Mouse (Mus musculus) neural tube, embryonic 11.5 days (tissue): Measurements from ENCODE around the gene Errfi1. TPM values are rescaled to one million over a fixed set of nuclear protein-coding genes. Genes with fewer than 3 reads are reported as not detected.

Experiments
- ATAC-seq: fragments of 200-750 bp; cut with Nextera tagmentation; 2 replicates; pipeline ENCODE4 v1.8.0; 2017; ENCODE audit warnings: moderate number of reproducible peaks, mild to moderate bottlenecking, moderate TSS enrichment, moderate library complexity; ENCODE audit not compliant: insufficient read depth, low FRiP score, low TSS enrichment
- DNase-seq: peaks from one replicate; pipeline ENCODE4 v3.0.0-alpha.2; 2015; ENCODE audit warnings: low spot score
- H3K27ac ChIP-seq: fragments of 300-500 bp; sonication (generic); 2 replicates; pipeline ENCODE4 v1.5.1; 2014; ENCODE audit warnings: low read depth, mild to moderate bottlenecking, low read length
- H3K27me3 ChIP-seq: fragments of 300-500 bp; sonication (generic); 2 replicates; pipeline ENCODE4 v1.6.1; 2014; ENCODE audit warnings: mild to moderate bottlenecking, low read length, mixed read lengths; ENCODE audit not compliant: control insufficient read depth, insufficient read depth
- H3K36me3 ChIP-seq: fragments of 300-500 bp; sonication (generic); 2 replicates; pipeline ENCODE4 v1.6.1; 2014; ENCODE audit warnings: mild to moderate bottlenecking, low read length, moderate library complexity, mixed read lengths; ENCODE audit not compliant: control insufficient read depth, insufficient read depth
- H3K4me1 ChIP-seq: fragments of 300-500 bp; sonication (generic); 2 replicates; pipeline ENCODE4 v1.6.1; 2014; ENCODE audit warnings: low read length, mixed read lengths; ENCODE audit not compliant: control insufficient read depth, insufficient read depth
- H3K4me2 ChIP-seq: fragments of 300-500 bp; sonication (generic); 2 replicates; pipeline ENCODE4 v1.6.1; 2014; ENCODE audit warnings: low read depth, mild to moderate bottlenecking, moderate library complexity
- H3K4me3 ChIP-seq: fragments of 300-500 bp; sonication (generic); 2 replicates; pipeline ENCODE4 v1.5.1; 2014; ENCODE audit warnings: low read depth, low read length
- H3K9ac ChIP-seq: fragments of 300-500 bp; sonication (generic); 2 replicates; pipeline ENCODE4 v1.6.1; 2014; ENCODE audit warnings: mild to moderate bottlenecking, low read length
- H3K9me3 ChIP-seq: fragments of 300-500 bp; sonication (generic); 2 replicates; pipeline ENCODE4 v1.6.1; 2016; ENCODE audit warnings: low read length; ENCODE audit not compliant: control insufficient read depth
- WGBS: fragments of 180-500 bp; shearing (Covaris S2); extraction: QIAGEN DNeasy Blood & Tissue Kit; methylation state at CpG from one replicate; pipeline ENCODE4 v1.1.7; 2014; 5-methylcytosine and 5-hydroxymethylcytosine counted together
- polyA plus RNA-seq: library from polyadenylated mRNA; unstranded; fragments of >200 nt; fragmentation: Nextera tagmentation; extraction: Ambion mirVana; gene quantifications from 2 replicates; pipeline ENCODE4 v1.2.1, GENCODE M21; 2014

Errfi1 gene
- polyA plus RNA-seq, 1 experiment from 2014 or later = 63.7 TPM

DNA sequence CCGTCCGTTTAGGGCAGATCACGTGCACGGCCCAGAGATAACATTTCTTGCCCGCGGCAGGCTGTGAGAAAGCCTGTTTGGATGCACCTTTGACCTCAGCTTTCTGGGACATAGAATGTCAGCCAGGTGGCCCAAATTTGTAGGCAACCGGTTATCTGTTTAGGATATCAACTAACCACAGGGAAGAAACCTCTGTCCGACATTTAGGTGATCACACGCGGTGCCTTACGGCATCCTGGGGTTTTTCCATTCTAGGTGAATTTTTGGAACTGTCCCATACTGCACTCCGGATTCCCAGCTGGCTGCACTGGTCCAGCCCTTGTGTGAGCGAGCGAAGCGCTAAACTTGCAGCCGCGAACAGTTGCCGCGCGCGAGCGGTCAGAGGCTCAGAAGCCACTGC, 25.9 kb downstream of the Errfi1 start:
- Histone ChIP-seq H3K36me3 (no peaks in the 10 kb centered on the region), H3K27ac (no peak overlapping the region), H3K4me1 (no peaks in the 10 kb centered on the region), H3K4me3 (no peak overlapping the region), H3K9ac (no peak overlapping the region), H3K9me3 (peaks cover 13% of the 10 kb centered on the region; the same call in 1 of the 2 replicates), H3K27me3 (no peaks in the 10 kb centered on the region), H3K4me2 (no peak overlapping the region)
- WGBS = 93% methylated on average over 22 of the region's 22 CpGs
- DNase-seq = no peak
- no peak for ATAC-seq

DNA sequence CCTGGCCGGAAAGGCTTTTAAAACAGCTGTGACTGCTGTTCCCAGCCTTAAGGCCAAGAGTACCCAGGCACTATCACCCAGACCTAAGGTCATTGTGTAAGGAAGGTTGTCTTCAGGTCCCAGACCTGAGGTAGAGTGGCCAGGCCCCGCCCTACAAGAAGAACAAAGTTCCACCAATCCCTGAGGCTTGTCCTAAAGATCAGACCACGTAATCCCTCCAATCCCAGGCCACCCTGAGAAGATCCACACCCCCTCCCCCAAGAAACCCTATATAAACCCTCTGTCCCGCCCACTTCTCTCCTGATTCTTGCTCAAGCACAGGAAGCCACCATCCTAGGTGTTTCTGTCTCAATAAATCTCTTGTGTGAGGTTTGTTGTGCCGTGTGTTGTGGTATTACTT, 26.6 kb downstream of the Errfi1 start:
- ATAC-seq (no peak), DNase-seq (no peak)
- Histone ChIP-seq H3K9me3 (peaks cover 13% of the 10 kb centered on the region; the same call in 1 of the 2 replicates), H3K4me2 (no peak overlapping the region), H3K4me3 (no peak overlapping the region), H3K27me3 (no peaks in the 10 kb centered on the region), H3K4me1 (no peaks in the 10 kb centered on the region), H3K27ac (no peak overlapping the region), H3K9ac (no peak overlapping the region), H3K36me3 (no peaks in the 10 kb centered on the region)
- 88% methylated on average over 5 of the region's 5 CpGs for WGBS

DNA sequence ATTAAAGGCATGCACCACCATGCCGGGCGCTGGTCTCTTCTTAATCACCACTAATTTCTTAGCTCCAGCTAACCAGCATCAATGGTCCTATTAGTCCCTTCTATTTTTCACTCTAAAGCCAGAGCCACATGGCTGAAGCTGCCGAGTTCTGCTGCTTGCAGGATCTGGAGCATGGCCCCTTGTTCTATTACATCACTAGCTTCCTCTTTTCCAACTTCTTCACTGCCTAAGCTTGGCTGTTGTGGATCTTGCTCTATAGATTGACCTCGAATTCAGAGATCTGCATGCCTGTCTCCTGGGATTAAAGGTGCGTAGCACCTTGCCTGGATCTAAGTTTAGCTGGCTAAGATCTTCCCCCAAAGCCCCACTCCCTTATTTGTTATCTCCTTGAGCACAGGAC, 28.9 kb downstream of the Errfi1 start:
- no peaks in the 10 kb centered on the region for H3K36me3 ChIP-seq
- H3K9me3 ChIP-seq = peaks cover 13% of the 10 kb centered on the region; the same call in 1 of the 2 replicates
- no peak overlapping the region for H3K4me3 ChIP-seq
- H3K27me3 ChIP-seq = no peaks in the 10 kb centered on the region
- DNase-seq = no peak
- no peak for ATAC-seq
- 89% methylated on average over 5 of the region's 5 CpGs for WGBS
- no peak overlapping the region for H3K27ac ChIP-seq
- H3K9ac ChIP-seq = no peak overlapping the region
- H3K4me1 ChIP-seq = no peaks in the 10 kb centered on the region
- no peak overlapping the region for H3K4me2 ChIP-seq

DNA sequence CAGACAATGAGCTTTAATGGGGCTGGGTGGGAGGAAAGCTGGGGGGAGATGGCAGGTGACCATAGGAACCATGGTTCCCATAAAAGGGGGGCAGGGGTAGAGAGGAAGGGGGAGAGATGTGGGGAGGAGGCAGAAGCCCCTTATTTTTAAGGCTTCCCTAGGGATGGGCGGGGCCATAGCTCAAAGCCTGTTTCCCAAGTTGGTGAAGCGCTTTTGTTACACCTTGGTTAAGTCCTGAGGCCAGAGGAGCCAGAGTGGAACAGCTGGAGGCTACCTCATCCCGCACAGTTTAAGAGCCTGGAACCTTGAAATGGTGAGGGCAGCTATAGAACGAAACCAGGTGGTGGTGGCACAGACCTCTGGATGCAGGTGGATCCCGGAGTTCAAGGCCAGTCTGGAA, 34.2 kb downstream of the Errfi1 start:
- no peaks in the 10 kb centered on the region for H3K9me3 ChIP-seq
- no peak overlapping the region for H3K4me3 ChIP-seq
- H3K4me1 ChIP-seq = no peaks in the 10 kb centered on the region
- no peaks in the 10 kb centered on the region for H3K36me3 ChIP-seq
- H3K4me2 ChIP-seq = no peak overlapping the region
- ATAC-seq (no peak), DNase-seq (no peak)
- no peak overlapping the region for H3K9ac ChIP-seq
- no peak overlapping the region for H3K27ac ChIP-seq
- no peaks in the 10 kb centered on the region for H3K27me3 ChIP-seq
- 85% methylated on average over 5 of the region's 5 CpGs for whole genome bisulfite sequencing

DNA sequence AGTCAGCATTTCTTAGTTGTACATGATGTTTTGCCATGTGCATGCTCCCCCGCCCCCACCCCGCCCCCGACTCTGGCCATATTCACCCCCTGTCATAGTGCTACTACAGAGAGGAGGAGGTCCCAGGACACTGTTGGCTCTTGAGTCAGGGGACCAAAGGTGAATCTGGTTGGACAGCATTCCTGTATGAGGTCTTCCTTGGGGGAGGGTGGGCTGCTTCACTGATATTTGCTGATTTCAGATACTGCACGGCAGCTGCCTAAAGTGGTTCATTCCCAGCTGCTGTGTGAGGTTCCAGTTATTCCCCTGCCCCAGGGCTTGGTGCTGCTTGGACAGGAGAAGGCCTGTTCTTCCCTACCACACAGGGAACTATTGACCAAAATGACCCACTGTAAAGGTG, 34.8 kb downstream of the Errfi1 start:
- DNase-seq (no peak), ATAC-seq (no peak)
- H3K4me2 ChIP-seq = no peak overlapping the region
- no peak overlapping the region for H3K27ac ChIP-seq
- no peak overlapping the region for H3K9ac ChIP-seq
- H3K4me1 ChIP-seq = no peaks in the 10 kb centered on the region
- H3K4me3 ChIP-seq = no peak overlapping the region
- H3K9me3 ChIP-seq = no peaks in the 10 kb centered on the region
- 81% methylated on average over 4 of the region's 4 CpGs for WGBS
- H3K36me3 ChIP-seq = no peaks in the 10 kb centered on the region
- H3K27me3 ChIP-seq = no peaks in the 10 kb centered on the region

DNA sequence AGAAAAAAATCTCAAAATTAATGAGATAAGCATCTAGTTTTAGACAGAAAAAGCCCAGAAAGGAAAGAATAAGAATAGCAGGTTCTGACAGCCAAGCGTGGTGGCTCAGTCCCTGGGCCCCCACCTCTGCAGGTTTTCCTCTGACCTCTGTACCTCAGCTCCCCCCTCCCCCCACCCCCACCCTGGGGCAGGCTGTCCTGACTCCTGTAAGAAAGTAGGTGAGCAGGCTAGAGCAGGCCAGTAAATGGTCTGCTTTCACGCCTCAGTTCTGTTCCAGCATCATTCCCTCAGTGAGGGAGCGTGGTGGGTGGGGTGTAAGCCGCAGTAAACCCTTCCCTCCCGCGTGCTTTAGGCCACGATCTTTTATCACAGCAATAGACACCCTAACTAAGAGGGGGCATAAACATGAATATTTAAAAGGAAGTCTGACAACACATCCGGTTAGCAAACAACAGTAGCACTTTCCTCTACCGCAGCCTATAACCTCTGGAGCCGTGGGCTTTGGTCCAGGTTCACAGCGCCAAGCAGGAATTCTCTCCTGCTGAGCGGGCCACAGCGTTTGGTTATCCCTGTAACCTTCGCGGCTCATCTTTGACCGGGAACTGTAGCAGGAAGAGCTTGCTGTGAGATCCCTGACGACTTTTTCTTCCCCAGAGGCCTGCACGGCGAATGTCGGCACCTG, 35.7 kb downstream of the Errfi1 start:
- Histone ChIP-seq H3K4me2 (no peak overlapping the region), H3K4me1 (no peaks in the 10 kb centered on the region), H3K9ac (no peak overlapping the region), H3K4me3 (no peak overlapping the region), H3K27ac (no peak overlapping the region), H3K9me3 (no peaks in the 10 kb centered on the region), H3K27me3 (no peaks in the 10 kb centered on the region), H3K36me3 (no peaks in the 10 kb centered on the region)
- WGBS = 44% methylated on average over 20 of the region's 20 CpGs
- ATAC-seq (no peak), DNase-seq (no peak)

DNA sequence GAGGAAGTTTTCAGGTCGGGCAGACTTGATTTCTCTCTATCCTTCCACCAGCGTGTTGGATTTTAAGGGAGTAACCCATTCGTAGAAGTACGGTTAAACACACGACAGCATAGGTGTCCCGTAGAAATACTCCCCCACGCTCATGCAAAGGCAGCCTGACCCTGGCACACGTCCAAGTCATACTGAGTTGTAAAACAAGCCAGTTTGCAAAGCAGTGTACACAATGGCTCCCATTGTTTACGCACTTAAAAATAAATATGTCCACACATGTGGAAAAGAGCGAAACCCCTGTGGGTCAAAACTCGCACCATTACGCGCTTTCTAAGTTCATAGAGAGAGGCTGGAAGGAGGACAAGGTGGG, 36.2 kb downstream of the Errfi1 start:
- Histone ChIP-seq H3K4me3 (no peak overlapping the region), H3K36me3 (no peaks in the 10 kb centered on the region)

DNA sequence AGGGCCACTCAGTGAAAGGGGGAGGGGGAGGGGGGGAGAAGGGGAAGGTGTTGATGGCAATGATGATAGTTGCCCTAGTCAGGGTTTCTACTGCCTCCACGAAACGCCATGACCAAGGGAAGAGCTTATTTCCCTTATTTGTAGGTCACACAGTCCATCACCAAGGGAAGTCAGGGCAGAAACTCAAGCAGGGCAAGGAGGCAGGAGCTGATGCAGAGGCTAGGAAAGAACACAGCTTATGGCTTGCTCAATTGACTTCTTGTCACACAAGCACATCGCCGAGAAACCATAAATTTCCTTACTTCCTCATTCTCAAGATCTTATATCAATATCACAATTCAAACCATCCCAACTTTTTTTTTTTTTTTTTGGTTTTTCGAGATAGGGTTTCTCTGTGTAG, 37.6 kb downstream of the Errfi1 start:
- H3K36me3 ChIP-seq = no peaks in the 10 kb centered on the region
- 79% methylated on average over 5 of the region's 5 CpGs for WGBS
- ATAC-seq (no peak), DNase-seq (no peak)
- no peaks in the 10 kb centered on the region for H3K27me3 ChIP-seq
- no peak overlapping the region for H3K4me2 ChIP-seq
- H3K9ac ChIP-seq = no peak overlapping the region
- no peak overlapping the region for H3K4me3 ChIP-seq
- no peaks in the 10 kb centered on the region for H3K4me1 ChIP-seq
- H3K9me3 ChIP-seq = no peaks in the 10 kb centered on the region
- H3K27ac ChIP-seq = no peak overlapping the region

More for the DNA sequence above, 36.2 kb downstream of the Errfi1 start:
- H3K9me3 ChIP-seq = no peaks in the 10 kb centered on the region
- H3K9ac ChIP-seq = no peak overlapping the region
- H3K4me2 ChIP-seq = no peak overlapping the region
- no peaks in the 10 kb centered on the region for H3K27me3 ChIP-seq
- no peaks in the 10 kb centered on the region for H3K4me1 ChIP-seq
- no peak for ATAC-seq
- DNase-seq = no peak
- WGBS = 69% methylated on average over 13 of the region's 13 CpGs
- H3K27ac ChIP-seq = no peak overlapping the region

DNA sequence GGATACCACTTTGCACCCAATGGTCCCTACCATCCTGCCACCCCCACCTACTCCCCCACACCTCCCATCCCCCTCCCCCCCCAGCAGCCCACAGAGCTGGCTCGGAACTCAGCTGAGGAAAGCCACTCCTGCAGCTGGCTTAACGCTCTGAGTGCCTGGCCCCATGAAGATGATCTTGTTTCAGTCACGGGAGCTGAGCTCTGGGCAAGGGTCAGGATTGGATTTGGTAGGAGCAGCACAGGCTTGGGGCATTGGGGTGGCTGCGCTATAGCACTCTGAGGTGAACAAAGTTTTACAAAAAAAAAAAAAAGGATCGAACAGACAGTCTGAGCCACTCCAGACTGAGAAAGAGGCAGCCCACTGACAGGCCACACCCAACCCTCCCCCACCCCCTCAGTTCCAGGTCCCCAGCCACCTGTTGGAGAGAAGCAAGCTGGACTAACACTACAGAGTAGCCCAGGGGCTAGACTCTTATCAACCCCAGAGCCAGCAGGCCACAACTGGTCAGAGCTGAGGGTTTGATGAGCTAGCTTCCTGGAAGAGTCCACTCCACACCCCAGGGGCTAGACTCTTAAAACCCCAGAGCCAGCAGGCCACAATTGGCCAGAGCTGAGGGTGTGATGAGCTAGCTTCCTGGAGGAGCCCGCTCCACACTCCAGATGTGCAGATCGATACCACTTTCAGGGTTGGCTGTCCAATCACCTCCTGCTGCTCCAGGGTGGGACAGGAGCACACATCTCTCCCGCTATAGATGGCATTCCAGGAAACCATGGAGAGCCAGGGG, 41.2 kb downstream of the Errfi1 start:
- H3K4me2 ChIP-seq = no peak overlapping the region
- 70% methylated on average over 8 of the region's 8 CpGs for WGBS
- ATAC-seq (no peak), DNase-seq (no peak)
- H3K9ac ChIP-seq = no peak overlapping the region
- H3K4me3 ChIP-seq = no peak overlapping the region
- no peaks in the 10 kb centered on the region for H3K4me1 ChIP-seq
- H3K27me3 ChIP-seq = no peaks in the 10 kb centered on the region
- H3K9me3 ChIP-seq = no peaks in the 10 kb centered on the region
- no peak overlapping the region for H3K27ac ChIP-seq
- peaks cover 11% of the 10 kb centered on the region for H3K36me3 ChIP-seq
